Mouse (Mus musculus): ENCODE results near the gene Bmp8b. TPM values are rescaled to one million over a fixed set of nuclear protein-coding genes. Genes with fewer than 3 reads are reported as not detected.

Gene Bmp8b
- total RNA-seq, 2 experiments from 2014 or later = 0.20 to 0.29 TPM

DNA sequence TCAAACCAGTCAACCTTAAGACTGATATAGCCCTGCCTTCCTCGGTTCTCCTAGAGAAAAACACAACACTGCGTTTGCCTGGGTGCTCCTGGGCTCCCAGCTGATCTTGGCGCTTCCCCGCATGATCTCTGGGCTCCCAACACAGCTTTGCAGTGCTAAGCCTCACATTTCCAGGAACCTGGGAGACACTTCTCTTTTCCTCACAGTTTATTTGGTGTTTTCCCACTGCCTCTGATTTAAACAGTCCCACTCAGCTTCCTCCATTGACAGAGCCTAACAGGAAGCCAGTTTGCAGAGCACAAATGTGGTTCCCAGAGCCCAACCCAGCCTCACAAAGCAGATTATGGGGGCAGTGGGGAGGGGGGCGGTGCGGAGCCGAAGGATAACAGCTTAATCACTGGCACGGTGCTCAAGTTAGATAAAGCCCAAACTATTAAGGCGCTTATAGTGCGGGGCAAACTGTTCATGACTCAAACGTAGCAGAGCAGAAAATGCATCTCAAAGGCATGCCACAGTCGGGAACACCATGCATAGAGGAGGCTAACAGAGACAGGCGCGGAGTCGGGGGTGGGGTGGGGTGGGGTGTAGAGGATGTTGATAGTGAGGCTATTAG, 57.4 kb downstream of the Bmp8b start:
- no peak for TF ChIP-seq CTCF (conservative IDR thresholded peaks at IDR 0.05)
- Histone ChIP-seq H3K27ac (no peak overlapping the region), H3K4me3 (no peak overlapping the region)
- no peak for DNase-seq (ENCODE audit: low spot score in 2 of 2)

DNA sequence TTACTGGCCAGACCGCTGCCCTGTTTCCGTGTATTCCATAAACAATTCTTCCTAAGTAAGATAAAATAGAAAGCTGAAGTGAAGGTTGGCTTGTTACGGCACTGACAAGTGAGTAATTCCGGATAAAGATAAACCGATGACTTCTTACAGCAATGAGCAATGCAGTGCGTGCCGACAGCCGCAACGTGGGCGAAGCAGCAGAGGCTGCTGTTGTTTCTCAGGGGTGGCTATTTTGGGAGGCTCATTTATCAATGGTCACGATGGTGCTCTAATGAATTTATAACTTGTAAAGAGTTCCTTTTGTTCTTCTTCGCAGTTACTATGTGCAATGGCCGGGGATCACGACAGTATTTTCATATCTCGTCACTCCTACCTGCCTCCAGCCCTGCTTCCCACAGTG, 59.2 kb downstream of the Bmp8b start:
- peak; percentile 56 to 74 for DNase-seq (ENCODE audit: low spot score in 2 of 2)

GRCm38 (mm10) chr4:123171811-123172210, 66.8 kb downstream of the Bmp8b start:
- Histone ChIP-seq H3K4me3 (no peak overlapping the region), H3K27ac (no peak overlapping the region)
- DNase-seq (ENCODE audit: low spot score in 2 of 2) = no peak
- TF ChIP-seq CTCF (conservative IDR thresholded peaks at IDR 0.05) = peak; percentile 16

More for the DNA sequence above, 59.2 kb downstream of the Bmp8b start:
- 0 out of 2 replicates have a peak, but pooled peaks have one; percentile 12 for TF ChIP-seq CTCF (conservative IDR thresholded peaks at IDR 0.05)
- Histone ChIP-seq H3K4me3 (peak overlapping the region; percentile 9; the same call in 1 of the 2 replicates), H3K27ac (peak overlapping the region; percentile 53; the same call in 1 of the 2 replicates)

Other genes with a start within 250 kb of the Bmp8b start
- 100 to 1,000 TPM; 296 to 316 TPM for gene Cap1, start 219.1 kb upstream of the Bmp8b start, total RNA-seq (2021)
- 10 to 100 TPM; 45.8 to 49.1 TPM for gene Mfsd2a, start 144.0 kb upstream of the Bmp8b start, total RNA-seq (2021)
- gene Mycl, start 109.5 kb upstream of the Bmp8b start, total RNA-seq (2021) = 10 to 100 TPM; 31.8 to 32.4 TPM
- gene Trit1, start 88.6 kb upstream of the Bmp8b start, total RNA-seq (2021) = 10 to 100 TPM; 27.5 to 29.4 TPM
- gene Oxct2b, start 11.1 kb downstream of the Bmp8b start, total RNA-seq (2021) = not detected
- gene Ppie, start 34.8 kb downstream of the Bmp8b start, total RNA-seq (2021) = 10 to 100 TPM; 21.5 to 21.9 TPM
- gene Hpcal4, start 78.1 kb downstream of the Bmp8b start, total RNA-seq (2021) = 100 to 1,000 TPM; 493 to 508 TPM
- 10 to 100 TPM; 14.5 to 15.2 TPM for gene Nt5c1a, start 96.3 kb downstream of the Bmp8b start, total RNA-seq (2021)
- gene Heyl, start 128.4 kb downstream of the Bmp8b start, total RNA-seq (2021) = 1 to 10 TPM; 3.1 to 3.3 TPM
- 10 to 100 TPM; 45.9 to 47.6 TPM for gene Pabpc4, start 157.2 kb downstream of the Bmp8b start, total RNA-seq (2021)
- not detected for gene Oxct2a, start 218.5 kb downstream of the Bmp8b start, total RNA-seq (2021)
- under 1 TPM in 1 of 2 experiments, not detected in 1; 0.15 TPM for gene Bmp8a, start 238.1 kb downstream of the Bmp8b start, total RNA-seq (2021)